Mouse (Mus musculus): ENCODE measurements around the gene Smc4.
"Not testable (repeated sequence)": the region's sequence is repeated elsewhere in the genome, so short reads cannot be mapped to it uniquely, and the experiment has no call there.

Smc4 gene

GRCm38 (mm10) chr3:69018635-69019034, 14.1 kb downstream of the Smc4 start:
- not testable (repeated sequence) for DNase-seq

DNA sequence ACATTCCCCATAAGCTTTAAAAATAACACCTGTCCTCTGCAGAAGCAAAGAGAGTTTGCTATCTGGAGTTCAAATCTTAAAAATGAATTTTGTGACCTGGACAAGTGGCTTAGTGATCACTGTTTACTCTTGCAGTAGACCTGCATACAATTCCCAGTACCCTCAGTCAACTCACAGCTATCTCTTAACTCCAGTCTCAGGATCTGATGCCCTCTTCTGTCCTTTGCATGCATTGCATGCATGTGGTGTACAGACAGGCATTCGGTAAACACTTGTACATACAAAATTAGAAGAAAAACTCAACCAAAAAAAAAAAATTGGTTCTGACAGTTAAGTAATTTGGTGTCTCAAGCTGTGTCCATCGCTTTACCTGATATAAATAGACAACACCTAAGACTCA, 15.7 kb downstream of the Smc4 start:
- DNase-seq, result peak; percentile 35 to 36

- no peak for DNase-seq
Measured at GRCm38 (mm10) chr3:69020764-69021163, 16.2 kb downstream of the Smc4 start.

DNA sequence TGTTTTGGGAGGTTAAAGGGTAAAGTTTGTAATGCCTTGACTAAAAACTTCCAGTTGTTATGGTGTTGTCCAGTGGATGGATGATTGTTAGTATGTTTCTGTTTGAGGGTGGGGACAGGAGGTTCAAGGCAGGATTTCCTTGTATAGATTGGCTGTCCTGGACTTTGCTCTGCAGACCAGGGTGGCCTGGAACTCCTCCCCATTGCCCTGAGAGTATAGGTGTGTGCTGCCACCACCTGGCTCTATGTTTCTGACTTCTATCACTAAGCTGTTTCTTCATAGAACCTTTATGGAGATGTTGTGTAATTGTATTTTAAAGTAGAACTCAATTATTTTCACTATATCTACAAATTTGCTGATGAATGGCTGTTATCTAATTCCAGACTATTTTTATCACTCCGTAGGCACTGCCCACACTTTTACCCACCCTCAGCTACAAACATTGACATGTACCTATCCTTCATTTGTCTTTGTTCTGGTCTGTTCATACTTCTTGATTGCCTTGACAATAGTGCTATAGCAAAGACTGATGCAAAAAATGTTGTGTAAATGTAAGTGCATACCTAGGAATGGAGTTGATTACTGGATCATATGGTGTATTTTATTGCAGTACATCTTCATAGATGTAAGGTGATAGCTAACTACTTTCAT, 21.7 kb downstream of the Smc4 start:
- no peak for DNase-seq

- no peak for DNase-seq
Measured at GRCm38 (mm10) chr3:69040105-69040504, 35.6 kb downstream of the Smc4 start.

DNA sequence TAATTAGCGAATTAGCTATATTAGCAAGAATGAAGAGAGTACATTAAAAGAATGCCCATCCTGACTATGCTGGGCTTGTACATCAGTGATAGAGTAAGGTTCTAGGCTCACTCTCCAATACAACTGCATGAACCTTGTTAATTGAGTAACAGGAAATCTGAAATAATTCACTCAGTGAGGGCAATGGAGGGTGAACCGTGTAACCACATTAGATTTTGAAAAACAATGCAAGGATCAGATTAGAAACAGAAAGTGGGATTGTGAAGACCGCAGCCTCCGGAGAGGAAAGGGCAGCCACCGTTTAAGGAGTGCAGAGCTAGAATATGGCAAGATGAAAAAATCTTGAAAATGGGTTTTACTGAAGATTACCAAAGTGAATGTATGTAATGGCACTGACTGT, 36.8 kb downstream of the Smc4 start:
- DNase-seq, result no peak

DNA sequence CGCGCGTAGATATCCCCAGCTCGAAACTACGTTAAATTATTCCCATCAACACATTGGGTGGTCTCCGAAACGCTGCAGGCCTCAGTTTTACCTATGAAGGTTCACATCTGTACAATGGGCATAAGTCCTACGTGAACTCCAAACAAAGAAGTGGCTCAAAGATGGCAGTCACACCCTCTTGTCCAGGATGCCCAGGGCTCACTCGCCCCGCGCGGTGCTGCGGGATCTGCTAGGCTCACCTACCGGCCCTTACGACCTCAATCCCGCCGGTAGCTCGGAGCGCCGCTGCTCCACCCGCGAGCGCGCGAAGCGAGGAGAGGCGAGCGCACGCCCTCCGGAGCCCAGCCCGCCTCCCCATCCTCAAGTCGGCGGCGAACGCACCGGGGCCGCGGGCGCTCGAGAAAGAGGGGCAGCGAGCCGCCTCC, 39.6 kb downstream of the Smc4 start:
- DNase-seq, result no peak

DNA sequence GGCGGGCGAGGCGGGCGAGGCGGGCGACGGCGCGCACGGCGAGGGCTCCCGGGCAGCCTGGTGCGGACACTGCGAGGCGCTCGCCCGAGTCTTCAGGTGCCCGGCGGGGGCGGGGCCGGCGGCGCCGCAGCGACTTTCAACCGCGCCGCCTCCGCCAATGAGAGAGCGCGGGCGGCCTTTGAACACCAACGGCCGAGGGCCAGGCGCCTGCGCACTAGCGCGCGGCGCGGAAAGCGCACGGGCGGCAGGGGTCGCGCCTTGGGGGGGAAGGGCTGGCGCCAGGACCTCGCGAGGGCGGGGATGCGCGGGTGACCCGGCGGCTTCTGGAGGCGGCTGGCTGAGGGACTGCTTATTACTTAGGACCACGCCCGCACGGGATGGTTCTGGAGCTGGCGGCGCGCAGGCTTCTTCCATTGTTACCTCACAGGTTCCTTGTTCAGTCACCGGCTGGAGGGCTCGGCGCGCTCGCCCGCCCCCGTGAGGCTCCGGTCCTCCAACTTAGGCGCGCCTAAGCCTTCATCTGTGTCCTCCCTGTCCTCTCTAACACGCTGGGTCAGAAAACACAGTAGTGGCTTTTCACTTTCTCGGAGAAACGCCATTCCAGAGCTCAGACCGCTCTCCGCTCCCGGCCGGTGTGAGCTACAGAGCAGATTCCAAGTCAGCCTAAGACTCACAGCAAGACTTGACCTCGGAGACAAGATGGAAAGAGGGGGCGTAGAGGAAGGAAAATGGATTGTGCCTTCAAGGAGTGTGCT, 40.3 kb downstream of the Smc4 start, which contains the start of gene Trim59:
Gene Trim59 (minus strand): TSS at position 111 of the 755 bp plus-strand sequence.
- peak; percentile 92 to 95 for DNase-seq

GRCm38 (mm10) chr3:69045400-69045703, 40.8 kb downstream of the Smc4 start:
- no peak for DNase-seq

DNA sequence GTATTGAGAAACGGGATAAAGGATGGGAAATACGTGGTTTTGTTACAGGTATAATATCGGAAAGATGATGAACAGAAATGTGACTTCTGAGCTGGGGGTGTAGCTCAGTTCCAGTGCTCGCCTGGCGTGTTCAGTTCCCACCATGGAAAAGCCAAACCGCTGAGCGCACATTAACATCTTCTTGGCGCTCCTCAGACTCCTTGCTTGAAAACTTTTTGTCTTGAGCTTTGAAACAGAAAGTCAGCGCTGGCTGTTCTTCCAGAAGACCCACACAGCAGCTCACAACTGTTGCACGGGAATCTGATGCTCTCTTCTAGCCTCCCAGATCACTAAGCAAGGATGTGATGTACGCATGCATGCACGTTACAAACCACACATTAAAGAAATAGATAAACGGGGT, 41.2 kb downstream of the Smc4 start:
- no peak for DNase-seq

DNA sequence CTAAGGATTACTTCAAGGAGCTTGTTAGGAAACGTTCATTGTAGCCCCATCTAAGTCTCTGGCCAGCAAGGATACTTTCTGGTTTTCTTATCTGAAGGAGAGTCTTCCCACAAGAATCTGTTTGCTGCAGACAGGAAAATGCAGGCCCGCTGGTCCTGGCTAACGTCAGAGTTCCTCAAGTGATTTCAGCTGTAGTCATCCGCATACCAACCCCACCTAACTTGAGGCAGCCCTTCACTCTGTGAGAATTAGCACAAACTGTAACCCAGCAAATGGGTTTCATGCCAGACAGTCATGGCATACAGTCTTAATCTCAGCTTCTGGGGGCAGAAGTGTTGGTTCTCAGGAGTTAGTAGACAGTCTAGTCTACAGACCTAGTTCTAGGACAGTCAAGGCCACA, 42.0 kb downstream of the Smc4 start:
- DNase-seq, result no peak

DNA sequence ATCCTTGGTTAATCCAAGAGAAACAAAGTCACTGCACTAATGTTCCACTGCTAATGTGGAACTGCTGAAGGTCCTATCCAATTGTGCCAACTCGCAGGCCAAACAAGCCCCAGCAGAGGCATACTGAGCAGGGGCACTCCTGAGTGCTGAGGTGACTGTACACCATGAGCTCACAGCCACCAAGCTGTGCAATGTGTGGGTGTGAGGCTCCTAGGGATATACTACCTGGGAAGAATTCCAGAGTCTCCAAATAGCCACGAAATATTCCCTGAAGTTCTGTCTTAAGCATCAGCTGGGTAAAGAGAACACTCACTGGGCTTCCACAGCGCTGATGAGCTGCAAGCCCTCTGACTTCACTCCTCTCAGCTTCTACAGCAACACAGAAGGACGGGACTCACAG, 43.1 kb downstream of the Smc4 start:
- DNase-seq, result no peak

DNA sequence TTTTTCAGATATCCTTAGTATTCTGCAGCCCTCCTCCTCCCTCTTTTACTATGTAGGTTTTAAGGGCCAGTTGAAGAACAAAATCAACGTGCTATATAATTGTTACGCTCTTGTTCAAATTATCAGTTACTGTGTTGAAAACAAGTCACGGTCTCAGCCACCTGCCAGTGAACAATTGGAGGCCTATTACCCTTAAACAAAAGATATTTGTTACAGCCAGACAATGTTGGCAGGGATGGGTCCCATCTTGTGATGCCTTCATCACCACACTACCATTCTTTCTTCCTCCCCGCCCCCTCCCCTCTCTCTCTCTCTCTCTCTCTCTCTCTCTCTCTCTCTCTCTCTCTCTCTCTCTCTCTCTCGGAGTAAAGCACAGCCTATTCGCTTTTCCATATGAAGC, 44.5 kb downstream of the Smc4 start:
- no peak for DNase-seq

DNA sequence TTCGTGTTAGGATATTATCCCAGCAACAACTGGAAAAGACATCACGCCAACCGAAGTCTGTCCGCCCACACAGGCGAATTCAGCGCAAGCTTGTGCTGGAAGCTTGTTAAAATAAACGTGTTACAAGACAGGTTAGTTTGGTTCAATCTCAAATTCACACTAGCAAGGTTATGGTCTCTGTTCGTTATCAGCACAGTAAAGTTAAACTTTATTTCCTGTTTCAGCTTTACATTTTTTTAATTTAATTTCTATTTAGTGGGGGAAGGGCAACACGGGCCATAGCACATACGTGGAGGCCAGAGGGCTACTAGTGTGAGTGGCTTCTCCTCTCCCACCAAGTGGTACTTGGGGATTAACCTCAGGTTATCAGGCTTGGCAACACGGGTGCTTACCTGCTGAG, 47.4 kb downstream of the Smc4 start:
- DNase-seq, result no peak

GRCm38 (mm10) chr3:69054760-69055432, 50.4 kb downstream of the Smc4 start:
- no peak for DNase-seq

DNA sequence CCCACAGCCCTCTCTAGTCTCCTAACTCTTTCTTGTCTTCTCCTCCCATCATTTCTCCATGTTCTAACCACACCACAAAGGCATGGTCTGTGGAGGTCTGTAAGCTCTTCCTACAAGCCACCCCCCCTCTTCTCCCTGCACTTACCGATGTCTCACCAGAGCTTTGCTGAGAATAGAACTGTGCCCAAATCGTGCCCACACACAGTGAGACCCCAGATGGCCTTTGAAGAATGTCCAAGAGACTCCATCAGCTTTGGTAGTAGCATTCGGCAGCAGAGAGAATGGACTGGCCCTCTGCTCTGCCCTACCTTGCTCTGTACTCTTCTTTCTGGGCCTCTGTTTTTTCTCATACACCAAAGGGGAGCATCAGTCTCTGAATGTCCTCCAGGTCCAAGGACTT, 51.3 kb downstream of the Smc4 start:
- no peak for DNase-seq

GRCm38 (mm10) chr3:69060672-69061071, 56.1 kb downstream of the Smc4 start:
- DNase-seq, result no peak

DNA sequence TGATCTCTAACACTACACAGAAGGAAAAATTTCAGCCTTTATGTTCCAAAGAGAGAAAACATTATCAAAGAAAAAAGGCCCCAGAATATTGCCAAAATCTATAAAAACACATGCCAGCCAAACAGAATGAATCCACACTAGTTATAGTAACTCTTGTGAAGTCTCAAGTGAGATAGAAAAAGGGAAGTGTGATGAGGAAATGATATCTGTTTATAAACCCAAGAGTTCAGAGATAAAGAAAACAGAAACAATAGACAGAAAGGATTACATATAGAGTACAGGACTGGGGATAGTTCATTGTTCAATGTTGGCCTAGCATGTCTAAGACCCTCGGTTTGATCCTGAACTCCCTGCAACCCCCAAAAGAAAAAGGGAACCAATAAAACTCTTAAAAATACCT, 58.2 kb downstream of the Smc4 start:
- DNase-seq, result no peak

DNA sequence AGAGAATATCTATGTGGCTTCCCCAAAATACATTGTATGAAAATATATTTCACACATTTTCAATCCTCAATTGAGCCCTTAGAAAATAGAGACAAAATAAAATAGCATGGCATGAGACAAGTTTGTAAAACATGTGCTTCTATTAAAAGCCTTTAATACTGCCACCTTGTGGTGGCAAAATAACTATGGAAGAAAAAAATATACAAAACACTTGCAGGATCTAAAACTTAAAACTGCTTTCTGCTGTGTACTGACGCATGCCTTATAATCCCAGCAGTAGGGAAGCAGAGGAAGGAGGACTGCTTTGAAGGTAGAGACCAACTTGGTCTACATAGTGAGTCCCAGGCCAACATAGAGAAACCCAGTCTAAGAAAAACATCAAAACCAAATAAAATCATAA, 59.5 kb downstream of the Smc4 start:
- DNase-seq, result no peak

All from thymus, postnatal 36 days (tissue).